Mouse (Mus musculus) c-Kit-positive CD71-negative TER-119-negative erythroid progenitor cells, embryonic 14.5 days (primary cell): ENCODE data around the gene Grin2d.
A peak's percentile ranks its signal among the peaks of the same experiment; 100 is the strongest.

Experiments used
- DNase-seq: peaks from one replicate; pipeline ENCODE4 v3.0.0-alpha.2; 2013; ENCODE audit warnings: low read depth

Gene Grin2d

DNA sequence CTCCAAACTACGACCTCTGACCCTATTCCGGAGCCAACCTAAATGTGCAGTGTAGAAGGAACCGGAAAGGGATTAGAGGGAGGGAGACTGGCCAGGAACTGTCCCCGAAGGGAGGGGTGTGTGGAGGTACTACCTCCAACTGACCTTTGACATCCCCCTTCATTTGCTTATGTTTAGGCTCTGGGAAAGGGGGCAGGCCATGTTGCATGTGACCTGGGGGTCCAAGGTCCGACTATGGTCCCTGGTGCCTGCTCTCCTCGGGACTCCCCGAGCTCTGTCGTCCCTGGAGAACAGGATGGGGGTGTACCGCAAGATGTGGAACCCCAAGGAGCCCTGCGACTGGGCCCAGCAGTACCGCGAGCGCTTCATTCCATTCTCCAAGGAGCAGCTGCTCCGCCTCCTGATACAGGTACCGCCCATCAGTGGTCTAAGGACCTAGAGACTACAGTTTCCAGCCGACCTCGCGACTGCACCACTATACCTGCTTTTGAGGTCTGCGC is 19.1 kb upstream of the Grin2d start:
- no peak for DNase-seq

GRCm38 (mm10) chr7:45896517-45897257 is 18.5 kb upstream of the Grin2d start, which contains the start of the genes Syngr4 and Tmem143:
Gene Syngr4 (minus strand): TSS chr7:45896714.
Gene Tmem143 (plus strand): TSS chr7:45896941.
- DNase-seq: peak; percentile 99

DNA sequence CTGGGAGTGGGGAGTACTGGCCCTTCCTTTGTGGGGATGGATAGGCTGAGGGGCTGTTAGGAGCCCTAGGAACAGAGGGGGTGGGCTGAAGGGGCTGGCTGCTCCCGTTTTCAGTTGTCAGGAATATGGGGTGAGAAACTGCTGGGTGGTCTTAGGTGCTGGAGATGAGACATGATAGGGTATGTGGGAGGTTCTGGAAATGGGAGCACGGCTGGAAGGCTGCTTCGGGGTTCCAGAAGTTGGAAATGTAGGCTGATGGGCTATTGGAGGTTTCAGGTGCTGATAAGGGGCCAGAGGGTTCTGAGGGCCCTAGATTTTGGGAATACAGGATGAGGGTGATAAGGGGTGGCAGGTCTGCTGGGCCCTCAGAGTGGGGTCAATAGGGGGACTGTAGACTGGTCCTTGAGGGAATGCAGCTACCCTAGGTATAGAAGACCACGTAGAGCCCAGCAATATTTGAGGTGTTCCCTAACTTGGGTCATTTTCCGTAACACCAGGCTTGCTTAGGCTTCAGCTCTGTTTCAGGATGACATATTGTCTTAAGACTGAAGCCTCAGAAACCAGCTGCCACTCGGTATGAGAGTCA is 17.8 kb upstream of the Grin2d start:
- no peak for DNase-seq

- DNase-seq: no peak
These were observed 14.5 kb upstream of the Grin2d start for GRCm38 (mm10) chr7:45892651-45893050.

DNA sequence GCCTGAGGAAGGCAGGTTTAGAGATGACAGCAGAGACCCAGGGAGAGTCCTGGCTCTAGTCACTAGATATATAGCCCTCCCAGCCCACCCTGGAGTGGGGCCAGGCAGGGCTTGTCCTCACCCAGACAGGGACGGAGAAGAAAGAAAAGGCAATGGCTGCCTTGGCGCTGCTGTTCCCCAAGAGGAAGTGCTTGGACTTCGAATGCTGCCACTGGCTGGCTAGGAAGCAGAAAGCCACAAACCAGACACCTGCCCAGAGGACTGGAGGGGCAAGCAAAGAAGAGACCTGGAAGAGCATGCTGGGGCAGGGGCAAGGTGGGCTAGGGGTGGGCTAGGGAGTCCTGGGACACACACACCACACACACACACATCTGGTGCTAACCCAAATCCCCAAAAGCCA is 9.1 kb upstream of the Grin2d start:
- no peak for DNase-seq

DNA sequence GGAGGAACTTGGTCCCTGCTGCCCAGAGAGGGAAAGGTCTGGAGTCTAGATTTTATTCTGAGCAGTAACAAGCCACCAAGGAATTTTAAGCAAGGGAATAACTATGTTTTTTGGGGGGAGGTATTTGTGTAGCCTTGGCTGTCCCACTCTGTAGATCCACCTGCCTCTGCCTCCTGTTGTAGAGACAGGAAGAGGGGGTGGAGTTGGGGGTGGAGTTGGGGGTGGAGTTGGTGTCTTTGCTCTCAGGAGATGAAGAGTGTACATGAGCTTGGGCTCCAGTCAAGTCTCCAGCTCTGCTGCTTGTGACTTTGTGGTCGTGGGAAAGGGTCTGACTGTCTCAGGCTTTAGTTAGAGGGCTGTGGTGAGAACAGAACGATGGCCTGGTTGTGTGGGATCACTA is 2.8 kb upstream of the Grin2d start:
- no peak for DNase-seq

- DNase-seq: no peak
These were observed 2.4 kb upstream of the Grin2d start for GRCm38 (mm10) chr7:45880531-45880930.

- DNase-seq: no peak
These were observed 1.3 kb downstream of the Grin2d start for GRCm38 (mm10) chr7:45876895-45877294.

DNA sequence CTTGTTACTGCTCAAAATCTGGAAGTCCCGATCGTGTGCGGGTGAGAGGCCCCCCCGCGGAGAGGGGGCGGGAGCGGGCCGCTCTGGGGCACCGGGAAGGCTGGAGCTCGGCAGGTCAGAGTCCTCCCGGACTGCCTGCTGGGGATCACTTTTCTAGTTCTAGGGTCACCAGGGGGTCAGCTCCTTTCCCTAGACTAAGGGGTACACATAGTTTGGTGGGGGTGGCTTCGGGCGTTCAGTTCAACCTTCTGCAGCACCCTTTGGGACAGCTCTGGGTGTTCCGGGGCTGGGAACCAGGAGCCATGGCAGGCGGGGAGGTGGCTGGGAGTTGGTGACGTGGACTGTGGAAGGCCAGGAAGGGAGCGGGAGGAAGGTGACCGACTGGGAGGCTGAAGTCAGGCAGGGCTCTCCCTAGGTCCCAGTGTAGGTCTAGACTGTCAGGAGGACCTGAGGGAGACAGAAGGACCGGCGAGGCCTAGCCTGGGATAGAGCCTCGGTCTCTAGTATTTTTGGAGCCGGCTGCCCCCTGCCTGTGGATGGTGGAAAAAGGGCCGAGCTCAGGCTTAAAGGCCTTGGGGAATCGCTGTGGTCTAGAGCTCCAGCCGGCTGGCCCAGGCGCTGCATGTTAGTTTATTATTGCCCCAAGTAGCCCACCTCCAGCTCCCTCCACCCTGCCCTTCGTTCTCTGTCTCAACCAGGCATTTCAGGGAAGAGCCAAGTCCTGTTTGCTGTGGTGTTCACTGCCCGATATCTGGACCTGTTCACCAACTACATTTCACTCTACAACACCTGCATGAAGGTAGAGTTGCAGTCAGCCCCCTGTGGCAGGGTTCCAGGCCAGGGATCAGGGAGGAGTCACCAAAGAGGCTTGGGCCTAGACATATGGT is 4.9 kb downstream of the Grin2d start:
- DNase-seq: peak; percentile 30

DNA sequence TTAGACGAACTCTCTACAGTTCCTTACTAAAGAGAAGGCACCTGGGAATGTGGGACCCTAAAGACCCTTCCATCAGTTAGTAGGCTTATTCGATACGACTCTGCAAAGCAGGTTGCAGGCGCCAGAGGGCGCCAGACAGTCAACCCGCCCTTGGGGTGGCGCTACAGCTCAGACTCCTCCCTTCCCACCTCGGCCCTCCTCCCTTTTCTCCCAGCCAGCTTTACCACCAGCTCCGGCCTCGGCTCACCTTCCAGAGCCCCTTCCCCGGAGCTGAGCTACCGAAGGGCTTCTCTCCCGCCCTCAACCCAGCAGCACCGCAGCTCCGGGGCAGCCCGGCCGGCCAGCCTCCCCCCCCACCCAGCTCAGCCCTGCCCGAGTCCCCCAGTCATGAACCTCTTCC is 5.6 kb downstream of the Grin2d start, which contains the start of gene Kdelr1:
Kdelr1 (plus strand) TSS at position 149 of the 400 bp plus-strand sequence.
- DNase-seq: peak; percentile 80

- DNase-seq: no peak
These were observed 7.7 kb downstream of the Grin2d start for GRCm38 (mm10) chr7:45870282-45871058.

GRCm38 (mm10) chr7:45869787-45870186 is 8.4 kb downstream of the Grin2d start:
- no peak for DNase-seq

DNA sequence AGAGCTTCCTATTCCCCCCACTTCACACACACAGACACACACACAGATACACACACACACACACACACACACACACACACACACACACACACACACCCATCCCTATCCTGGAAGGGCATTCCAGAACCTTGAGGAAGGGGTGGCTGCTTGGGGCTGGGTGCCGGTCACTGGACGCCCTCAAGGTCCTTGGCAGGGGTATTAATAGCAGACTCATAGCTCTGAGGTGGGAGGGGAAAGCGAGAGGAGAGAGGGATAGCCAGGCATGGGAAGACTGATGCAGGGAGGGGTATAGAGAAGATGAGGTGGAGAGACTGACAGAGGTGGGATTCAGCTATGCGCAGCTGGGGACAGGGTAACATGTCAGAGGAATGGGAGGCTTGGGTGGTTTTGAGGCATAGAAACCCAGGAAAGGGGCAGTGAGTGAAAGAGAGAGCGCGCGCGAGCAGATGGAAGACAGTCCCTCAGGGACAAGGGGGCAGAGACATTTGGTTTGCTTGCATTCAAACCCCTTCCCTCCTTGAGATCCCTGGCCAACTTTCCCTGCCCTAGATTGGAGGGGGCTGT is 9.0 kb downstream of the Grin2d start:
- DNase-seq: no peak

- DNase-seq: no peak
These were observed 10.3 kb downstream of the Grin2d start for GRCm38 (mm10) chr7:45867871-45868270.

- peak; percentile 58 for DNase-seq
These were observed 12.0 kb downstream of the Grin2d start for GRCm38 (mm10) chr7:45865925-45866910.

- no peak for DNase-seq
These were observed 13.7 kb downstream of the Grin2d start for GRCm38 (mm10) chr7:45864435-45864834.

GRCm38 (mm10) chr7:45862804-45863203 is 15.4 kb downstream of the Grin2d start:
- DNase-seq: no peak

GRCm38 (mm10) chr7:45859008-45859407 is 19.2 kb downstream of the Grin2d start:
- DNase-seq: no peak

GRCm38 (mm10) chr7:45856950-45857901 is 21.0 kb downstream of the Grin2d start:
- no peak for DNase-seq
